Mouse (Mus musculus) limb, embryonic 13.5 days (tissue): ENCODE measurements around the gene Mpp4. TPM values are rescaled to one million over a fixed set of nuclear protein-coding genes. Genes with fewer than 3 reads are reported as not detected.

Experiments used
- ATAC-seq: fragments of 200-750 bp; cut with Nextera tagmentation; 2 replicates; pipeline ENCODE4 v1.8.0; 2017; ENCODE audit warnings: low read depth, moderate number of reproducible peaks, moderate TSS enrichment; ENCODE audit not compliant: low FRiP score
- H3K27ac ChIP-seq: fragments of 300-500 bp; sonication (generic); 2 replicates; pipeline ENCODE4 v1.5.1; 2015; ENCODE audit warnings: inconsistent platforms, mild to moderate bottlenecking, moderate library complexity
- H3K27me3 ChIP-seq: fragments of 300-500 bp; sonication (generic); 2 replicates; pipeline ENCODE4 v1.6.1; 2015; ENCODE audit warnings: mild to moderate bottlenecking, inconsistent platforms
- H3K36me3 ChIP-seq: fragments of 300-500 bp; sonication (generic); 2 replicates; pipeline ENCODE4 v1.6.1; 2015; ENCODE audit warnings: inconsistent platforms, mild to moderate bottlenecking, moderate library complexity
- H3K4me1 ChIP-seq: fragments of 300-500 bp; sonication (generic); 2 replicates; pipeline ENCODE4 v1.6.1; 2015; ENCODE audit warnings: inconsistent platforms
- H3K4me2 ChIP-seq: fragments of 300-500 bp; sonication (generic); replicated peaks from 2 replicates; pipeline ENCODE4 v1.6.1; 2015; ENCODE audit warnings: inconsistent platforms, mild to moderate bottlenecking, moderate library complexity
- H3K4me3 ChIP-seq: fragments of 300-500 bp; sonication (generic); 2 replicates; pipeline ENCODE4 v1.5.1; 2015; ENCODE audit warnings: moderate library complexity, mild to moderate bottlenecking, inconsistent platforms
- H3K9ac ChIP-seq: fragments of 300-500 bp; sonication (generic); 2 replicates; pipeline ENCODE4 v1.6.1; 2015; ENCODE audit warnings: mild to moderate bottlenecking, inconsistent platforms
- H3K9me3 ChIP-seq: fragments of 300-500 bp; sonication (generic); 2 replicates; pipeline ENCODE4 v1.6.1; 2016; ENCODE audit warnings: inconsistent platforms
- WGBS: fragments of 180-500 bp; shearing (Covaris S2); methylation state at CpG from one replicate; pipeline ENCODE4 v1.1.7; 2015; 5-methylcytosine and 5-hydroxymethylcytosine counted together
- polyA plus RNA-seq: library from polyadenylated mRNA; unstranded; fragments of >200 nt; fragmentation: Nextera tagmentation; extraction: Ambion mirVana; gene quantifications from 2 replicates; pipeline ENCODE4 v1.2.1, GENCODE M21; 2015

Gene Mpp4
- polyA plus RNA-seq, 1 experiment from 2014 or later, result 0.06 TPM

- no peak overlapping the region for H3K9ac ChIP-seq
- no peaks in the 10 kb centered on the region for H3K9me3 ChIP-seq
- H3K4me3 ChIP-seq, result no peak overlapping the region
- no peak overlapping the region for H3K4me2 ChIP-seq
- H3K36me3 ChIP-seq, result peaks cover 59% of the 10 kb centered on the region
- no peaks in the 10 kb centered on the region for H3K4me1 ChIP-seq
- no peak for ATAC-seq
- no peaks in the 10 kb centered on the region for H3K27me3 ChIP-seq
- no peak overlapping the region for H3K27ac ChIP-seq
- 89% methylated on average over 4 of the region's 4 CpGs for WGBS
These were observed 19.9 kb upstream of the Mpp4 start for GRCm38 (mm10) chr1:59183045-59183444.

- no peak overlapping the region for H3K9ac ChIP-seq
- H3K27me3 ChIP-seq, result no peaks in the 10 kb centered on the region
- no peaks in the 10 kb centered on the region for H3K9me3 ChIP-seq
- no peak overlapping the region for H3K4me3 ChIP-seq
- peaks cover 65% of the 10 kb centered on the region for H3K36me3 ChIP-seq
- H3K4me1 ChIP-seq, result no peaks in the 10 kb centered on the region
- ATAC-seq, result no peak
- no peak overlapping the region for H3K27ac ChIP-seq
- H3K4me2 ChIP-seq, result no peak overlapping the region
- WGBS, result 93% methylated on average over 2 of the region's 2 CpGs
These were observed 19.2 kb upstream of the Mpp4 start for GRCm38 (mm10) chr1:59182373-59182772.

- Histone ChIP-seq H3K27ac (no peak overlapping the region), H3K4me3 (no peak overlapping the region), H3K9me3 (no peaks in the 10 kb centered on the region), H3K36me3 (peaks cover 70% of the 10 kb centered on the region), H3K27me3 (no peaks in the 10 kb centered on the region), H3K4me2 (no peak overlapping the region), H3K4me1 (no peaks in the 10 kb centered on the region), H3K9ac (no peak overlapping the region)
- WGBS, result 88% methylated on average over 3 of the region's 3 CpGs
- ATAC-seq, result no peak
These were observed 16.8 kb upstream of the Mpp4 start for GRCm38 (mm10) chr1:59180003-59180402.

GRCm38 (mm10) chr1:59178401-59178800 lies 15.2 kb upstream of the Mpp4 start:
- Histone ChIP-seq H3K27me3 (no peaks in the 10 kb centered on the region), H3K4me3 (no peak overlapping the region), H3K9ac (no peak overlapping the region), H3K9me3 (no peaks in the 10 kb centered on the region), H3K27ac (no peak overlapping the region), H3K4me2 (no peak overlapping the region), H3K4me1 (no peaks in the 10 kb centered on the region), H3K36me3 (peaks cover 68% of the 10 kb centered on the region)
- 90% methylated on average over 10 of the region's 10 CpGs for WGBS
- no peak for ATAC-seq

- ATAC-seq, result no peak
- Histone ChIP-seq H3K27me3 (no peaks in the 10 kb centered on the region), H3K36me3 (peaks cover 68% of the 10 kb centered on the region), H3K4me1 (no peaks in the 10 kb centered on the region), H3K4me2 (no peak overlapping the region), H3K27ac (no peak overlapping the region), H3K9me3 (no peaks in the 10 kb centered on the region), H3K4me3 (no peak overlapping the region), H3K9ac (no peak overlapping the region)
- 82% methylated on average over 10 of the region's 10 CpGs for WGBS
These were observed 11.6 kb upstream of the Mpp4 start for GRCm38 (mm10) chr1:59174514-59175373.

- Histone ChIP-seq H3K36me3 (peaks cover 58% of the 10 kb centered on the region), H3K4me1 (no peaks in the 10 kb centered on the region), H3K27me3 (no peaks in the 10 kb centered on the region), H3K9me3 (no peaks in the 10 kb centered on the region), H3K4me2 (no peak overlapping the region), H3K4me3 (no peak overlapping the region), H3K27ac (no peak overlapping the region), H3K9ac (no peak overlapping the region)
- no peak for ATAC-seq
- 81% methylated on average over 5 of the region's 5 CpGs for WGBS
These were observed 9.8 kb upstream of the Mpp4 start for GRCm38 (mm10) chr1:59173023-59173422.

- no peak overlapping the region for H3K4me2 ChIP-seq
- no peak for ATAC-seq
- H3K9me3 ChIP-seq, result no peaks in the 10 kb centered on the region
- H3K36me3 ChIP-seq, result peaks cover 58% of the 10 kb centered on the region
- H3K27me3 ChIP-seq, result no peaks in the 10 kb centered on the region
- WGBS, result 52% methylated on average over 5 of the region's 5 CpGs
- no peak overlapping the region for H3K4me3 ChIP-seq
- no peaks in the 10 kb centered on the region for H3K4me1 ChIP-seq
- no peak overlapping the region for H3K9ac ChIP-seq
- H3K27ac ChIP-seq, result no peak overlapping the region
These were observed 8.7 kb upstream of the Mpp4 start for GRCm38 (mm10) chr1:59171875-59172274.

GRCm38 (mm10) chr1:59170290-59170689 lies 7.1 kb upstream of the Mpp4 start:
- Histone ChIP-seq H3K27me3 (no peaks in the 10 kb centered on the region), H3K36me3 (peaks cover 64% of the 10 kb centered on the region), H3K4me2 (no peak overlapping the region), H3K4me3 (no peak overlapping the region), H3K4me1 (no peaks in the 10 kb centered on the region), H3K9me3 (no peaks in the 10 kb centered on the region), H3K9ac (no peak overlapping the region), H3K27ac (no peak overlapping the region)
- 87% methylated on average over 8 of the region's 8 CpGs for WGBS
- ATAC-seq, result no peak

GRCm38 (mm10) chr1:59169586-59169985 lies 6.4 kb upstream of the Mpp4 start:
- Histone ChIP-seq H3K27me3 (no peaks in the 10 kb centered on the region), H3K9me3 (no peaks in the 10 kb centered on the region), H3K4me1 (no peaks in the 10 kb centered on the region), H3K4me3 (no peak overlapping the region), H3K9ac (no peak overlapping the region), H3K27ac (no peak overlapping the region), H3K36me3 (peaks cover 59% of the 10 kb centered on the region), H3K4me2 (no peak overlapping the region)
- ATAC-seq, result no peak
- WGBS, result 79% methylated on average over 6 of the region's 6 CpGs

- H3K4me3 ChIP-seq, result no peak overlapping the region
- H3K36me3 ChIP-seq, result peaks cover 67% of the 10 kb centered on the region
- no peaks in the 10 kb centered on the region for H3K27me3 ChIP-seq
- H3K9ac ChIP-seq, result no peak overlapping the region
- 0 out of 2 replicates have a peak, but pooled peaks cover under 1% of the 10 kb centered on the region for H3K4me1 ChIP-seq
- H3K9me3 ChIP-seq, result no peaks in the 10 kb centered on the region
- ATAC-seq, result no peak
- 62% methylated on average over 2 of the region's 2 CpGs for WGBS
- no peak overlapping the region for H3K4me2 ChIP-seq
- H3K27ac ChIP-seq, result no peak overlapping the region
These were observed 5.4 kb upstream of the Mpp4 start for GRCm38 (mm10) chr1:59168556-59168955.

- Histone ChIP-seq H3K4me1 (0 out of 2 replicates have a peak, but pooled peaks cover 5% of the 10 kb centered on the region), H3K27ac (no peak overlapping the region), H3K36me3 (peaks cover 67% of the 10 kb centered on the region), H3K4me2 (no peak overlapping the region), H3K4me3 (no peak overlapping the region), H3K9ac (no peak overlapping the region), H3K9me3 (no peaks in the 10 kb centered on the region), H3K27me3 (no peaks in the 10 kb centered on the region)
- 82% methylated on average over 4 of the region's 4 CpGs for WGBS
- no peak for ATAC-seq
These were observed 4.7 kb upstream of the Mpp4 start for GRCm38 (mm10) chr1:59167654-59168425.

- ATAC-seq, result no peak
- Histone ChIP-seq H3K4me1 (peaks cover 12% of the 10 kb centered on the region; the same call in 1 of the 2 replicates), H3K36me3 (peaks cover 59% of the 10 kb centered on the region), H3K4me3 (no peak overlapping the region), H3K9ac (no peak overlapping the region), H3K4me2 (no peak overlapping the region), H3K27ac (peak overlapping the region; percentile 33; the same call in 1 of the 2 replicates), H3K27me3 (no peaks in the 10 kb centered on the region), H3K9me3 (no peaks in the 10 kb centered on the region)
- 84% methylated on average over 9 of the region's 9 CpGs for WGBS
These were observed 3.2 kb upstream of the Mpp4 start for GRCm38 (mm10) chr1:59166232-59166905.
